In genomic region chr5:66259756-66260448, GRCm38 (mm10) we compare ENCODE assay signal across 8 mouse cellular contexts. TPM values are rescaled to one million over a fixed set of nuclear protein-coding genes. Genes with fewer than 3 reads are reported as not detected.
DNase-seq lines count a peak whose midpoint lies in the region; ATAC-seq and TF ChIP-seq lines count a peak whose summit lies in the region.

Gene Nsun7 (plus strand): TSS chr5:66259897.

- DNase-seq in B cell, adult 2 months: peak; percentile 39 to 41
- DNase-seq in forebrain, embryonic 10.5 days (ENCODE audit: extremely low spot score, low spot score): peak; percentile 78
- peak; percentile 92 for DNase-seq in kidney, postnatal 10 days
- no peak for DNase-seq in liver, embryonic 13.5 days
- peak; percentile 1 to 17 for DNase-seq in natural killer cell, adult 2 months (ENCODE audit: low spot score in 2 of 2)

- peak within 1 kb of the TSS; percentile 63 for H3K9ac ChIP-seq in heart, embryonic 14.5 days (ENCODE audit: low read length)
- peak within 1 kb of the TSS; percentile 33; the same call in 1 of the 2 replicates for H3K9ac ChIP-seq in liver, embryonic 13.5 days

- H3K4me2 ChIP-seq in heart, embryonic 14.5 days (ENCODE audit: low read length): peak within 1 kb of the TSS; percentile 91
- peak within 1 kb of the TSS; percentile 63 for H3K4me2 ChIP-seq in liver, embryonic 13.5 days

- H3K27ac ChIP-seq in bone marrow macrophage, adult 2 months (ENCODE audit: insufficient read depth, low read depth, low read length): no peak within 1 kb of the TSS
- H3K27ac ChIP-seq in forebrain, embryonic 10.5 days: peak within 1 kb of the TSS; percentile 86
- no peak within 1 kb of the TSS for H3K27ac ChIP-seq in heart, embryonic 14.5 days (replicated peaks in 1 of 2; ENCODE audit: control insufficient read depth in 1 of 2, insufficient read depth in 1 of 2, low read depth in 2 of 2, low read length in 2 of 2)
- no peak within 1 kb of the TSS for H3K27ac ChIP-seq in liver, embryonic 13.5 days
- H3K27ac ChIP-seq in testis, adult 2 months (ENCODE audit: control insufficient read depth, insufficient read depth, low read depth, low read length): peak within 1 kb of the TSS; percentile 95

- H3K36me3 ChIP-seq in forebrain, embryonic 10.5 days (replicated peaks): no peaks in the 10 kb centered on the region
- H3K36me3 ChIP-seq in heart, embryonic 14.5 days (ENCODE audit: control insufficient read depth, insufficient read depth, low read length): no peaks in the 10 kb centered on the region
- H3K36me3 ChIP-seq in liver, embryonic 13.5 days: no peaks in the 10 kb centered on the region
- H3K36me3 ChIP-seq in testis, adult 2 months (ENCODE audit: control insufficient read depth, insufficient read depth, low read length): peaks cover 4% of the 10 kb centered on the region

- H3K4me3 ChIP-seq in bone marrow macrophage, adult 2 months (ENCODE audit: insufficient read depth, low read length): peak within 1 kb of the TSS; percentile 64
- H3K4me3 ChIP-seq in forebrain, embryonic 10.5 days: peak within 1 kb of the TSS; percentile 77
- peak within 1 kb of the TSS; percentile 57 to 63 for H3K4me3 ChIP-seq in heart, embryonic 14.5 days (ENCODE audit: control insufficient read depth in 1 of 2, insufficient read depth in 1 of 2, low read depth in 1 of 2, low read length in 2 of 2)
- H3K4me3 ChIP-seq in liver, embryonic 13.5 days (replicated peaks): peak within 1 kb of the TSS; percentile 48
- H3K4me3 ChIP-seq in testis, adult 2 months (ENCODE audit: control insufficient read depth, low read depth, low read length): peak within 1 kb of the TSS; percentile 95

- no peaks in the 10 kb centered on the region for H3K9me3 ChIP-seq in forebrain, embryonic 10.5 days
- H3K9me3 ChIP-seq in heart, embryonic 14.5 days (ENCODE audit: control insufficient read depth, low read length): no peaks in the 10 kb centered on the region
- no peaks in the 10 kb centered on the region for H3K9me3 ChIP-seq in liver, embryonic 13.5 days (replicated peaks)

- H3K27me3 ChIP-seq in forebrain, embryonic 10.5 days (ENCODE audit: poor library complexity, severe bottlenecking): peaks cover 25% of the 10 kb centered on the region
- H3K27me3 ChIP-seq in heart, embryonic 14.5 days (ENCODE audit: control insufficient read depth, insufficient read depth, low read length): 0 out of 2 replicates have a peak, but pooled peaks cover 3% of the 10 kb centered on the region
- H3K27me3 ChIP-seq in liver, embryonic 13.5 days: peaks cover 20% of the 10 kb centered on the region
- H3K27me3 ChIP-seq in testis, adult 2 months (ENCODE audit: control insufficient read depth, insufficient read depth, low read length): no peaks in the 10 kb centered on the region

- ATAC-seq in heart, embryonic 14.5 days (ENCODE audit: insufficient number of reproducible peaks, insufficient read depth, low FRiP score, low read depth): peak; percentile 50; the same call in 1 of the 2 replicates
- no peak for ATAC-seq in liver, embryonic 13.5 days (ENCODE audit: low read depth)

- under 1% methylated on average over 44 of the region's 44 CpGs for WGBS in forebrain, embryonic 10.5 days
- under 1% methylated on average over 44 of the region's 44 CpGs for WGBS in heart, embryonic 14.5 days
- WGBS in liver, embryonic 13.5 days (ENCODE audit: insufficient replicate concordance): 2% methylated on average over 44 of the region's 44 CpGs

- TF ChIP-seq CTCF in bone marrow macrophage, adult 2 months (IDR thresholded peaks at IDR 0.05; ENCODE audit: low read depth, low read length): no peak
- TF ChIP-seq CTCF in testis, adult 2 months (IDR thresholded peaks at IDR 0.05; ENCODE audit: control insufficient read depth, insufficient read depth, insufficient replicate concordance, low read depth, low read length): 0 out of 2 replicates have a peak, but pooled peaks have one; percentile 10

- no peaks in the 10 kb centered on the region; the same call in 1 of the 2 replicates for H3K4me1 ChIP-seq in bone marrow macrophage, adult 2 months (ENCODE audit: control insufficient read depth, insufficient read depth, low read length)
- H3K4me1 ChIP-seq in forebrain, embryonic 10.5 days: peaks cover 14% of the 10 kb centered on the region
- 0 out of 4 replicates have a peak, but pooled peaks cover 0 to 2% of the 10 kb centered on the region in 2 experiments for H3K4me1 ChIP-seq in heart, embryonic 14.5 days (ENCODE audit: control insufficient read depth in 2 of 2, insufficient read depth in 2 of 2, low read length in 2 of 2)
- no peaks in the 10 kb centered on the region for H3K4me1 ChIP-seq in liver, embryonic 13.5 days (replicated peaks)
- peaks cover 15% of the 10 kb centered on the region for H3K4me1 ChIP-seq in testis, adult 2 months (ENCODE audit: control insufficient read depth, insufficient read depth, low read length)

- TF ChIP-seq POLR2A in bone marrow macrophage, adult 2 months (IDR thresholded peaks at IDR 0.05; ENCODE audit: borderline replicate concordance, low read depth, low read length): no peak
- peak; percentile 55; the same call in 1 of the 2 replicates for TF ChIP-seq POLR2A in testis, adult 2 months (IDR thresholded peaks at IDR 0.05; ENCODE audit: control insufficient read depth, low read depth, low read length)

RNA-seq across cellular contexts. Expression of gene Nsun7, which starts in this region (rescaled TPM):
- polyA plus RNA-seq in bone marrow macrophage, adult 2 months (2012; ENCODE audit: insufficient read depth, insufficient read length, missing spikeins): not detected in 2 replicates
- polyA plus RNA-seq in forebrain, embryonic 10.5 days (2016; fragmentation: Nextera tagmentation; extraction: Ambion mirVana): 0.34 and 0.64 TPM in 2 replicates
- 0.11 and 0.24 TPM in 2 replicates for polyA plus RNA-seq in heart, embryonic 14.5 days (2014; fragmentation: Nextera tagmentation; extraction: Ambion mirVana)
- not detected in 2 replicates for polyA plus RNA-seq in liver, embryonic 13.5 days (2015; fragmentation: Nextera tagmentation; extraction: Ambion mirVana)
- polyA plus RNA-seq in testis, adult 2 months (2012; rRNA removed): 50.2 and 56.5 TPM in 2 replicates

Comparison
In these comparisons a context has a peak if more than half of its experiments do, and no peak if none do; other contexts are left out.
1. RNA of gene Nsun7 (polyA plus RNA-seq): 50.2 to 56.5 TPM in testis, adult 2 months; 0.34 to 0.64 TPM in forebrain, embryonic 10.5 days, 0.11 to 0.24 TPM in heart, embryonic 14.5 days, not detected in bone marrow macrophage, adult 2 months and not detected in liver, embryonic 13.5 days; every median in the first group is over 10 times any median in the second.
2. Peak in DNase-seq, H3K4me3 ChIP-seq and H3K27ac ChIP-seq in forebrain, embryonic 10.5 days; RNA of the gene not detected or under 1 TPM.
3. Peak in ATAC-seq, H3K4me3 ChIP-seq, H3K9ac ChIP-seq and H3K4me2 ChIP-seq in heart, embryonic 14.5 days; RNA of the gene not detected or under 1 TPM.
4. Peak in every context shown above with its lines, with median percentiles within 50 percentile points of each other: H3K4me3 ChIP-seq.